Mouse (Mus musculus): Measurements from ENCODE around the gene Hipk2. TPM values are rescaled to one million over a fixed set of nuclear protein-coding genes. Genes with fewer than 3 reads are reported as not detected.
A peak's percentile ranks its signal among the peaks of the same experiment; 100 is the strongest.

The Hipk2 gene
- total and polyA plus RNA-seq, 3 experiments: 3.9 to 85.1 (median 14.1) TPM

DNA sequence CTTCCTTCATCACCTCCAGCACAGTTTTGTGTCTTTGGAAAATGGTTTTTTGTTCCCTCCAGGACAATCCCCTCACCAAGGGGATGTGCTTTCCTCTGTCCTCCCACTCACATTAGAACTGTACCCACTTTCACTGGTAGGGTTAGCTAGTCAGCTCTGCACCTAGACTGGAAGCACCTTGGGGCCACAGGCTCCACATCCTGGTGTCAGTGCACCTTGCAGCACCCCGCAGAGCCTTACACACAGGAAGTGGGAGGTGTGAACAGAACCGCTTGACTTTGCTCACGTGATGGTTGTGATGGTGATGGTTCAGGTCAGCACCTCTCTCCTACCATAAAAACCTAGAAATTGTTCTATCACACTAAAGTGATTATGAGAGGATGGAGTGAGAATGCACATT, 116.8 kb downstream of the Hipk2 start:
- Histone ChIP-seq H3K4me3 (ENCODE audit: control insufficient read depth in 1 of 2, insufficient read depth in 1 of 2, low read depth in 2 of 2, low read length in 2 of 2) (no peak overlapping the region), H3K9me3 (replicated peaks; ENCODE audit: insufficient read depth, low read length) (no peaks in the 10 kb centered on the region), H3K79me2 (ENCODE audit: control insufficient read depth, insufficient read depth, low read length, poor library complexity) (no peaks in the 10 kb centered on the region), H3K36me3 (ENCODE audit: control insufficient read depth in 1 of 2, insufficient read depth in 2 of 2, low read length in 2 of 2) (no peaks in the 10 kb centered on the region), H3K27ac (ENCODE audit: control insufficient read depth, low read depth, low read length) (no peak overlapping the region), H3K9ac (ENCODE audit: control insufficient read depth, low read depth, low read length, poor library complexity, severe bottlenecking) (no peak overlapping the region), H3K27me3 (ENCODE audit: control insufficient read depth in 1 of 2, insufficient read depth in 2 of 2, low read length in 2 of 2) (no peaks in the 10 kb centered on the region), H3K4me1 (ENCODE audit: control insufficient read depth in 1 of 2, insufficient read depth in 2 of 2, low read length in 2 of 2) (no peaks in the 10 kb centered on the region)
- TF ChIP-seq KAT2A (conservative IDR thresholded peaks at IDR 0.05; ENCODE audit: low read depth, low read length): no peak
- no peak for TF ChIP-seq MEF2A (IDR thresholded peaks at IDR 0.05; ENCODE audit: extremely low read depth, insufficient replicate concordance, low read depth, low read length, poor library complexity, severe bottlenecking)
- TF ChIP-seq USF1 (IDR thresholded peaks at IDR 0.05; ENCODE audit: low read depth, low read length): no peak
- no peak for DNase-seq (ENCODE audit: low read depth, low spot score)

DNA sequence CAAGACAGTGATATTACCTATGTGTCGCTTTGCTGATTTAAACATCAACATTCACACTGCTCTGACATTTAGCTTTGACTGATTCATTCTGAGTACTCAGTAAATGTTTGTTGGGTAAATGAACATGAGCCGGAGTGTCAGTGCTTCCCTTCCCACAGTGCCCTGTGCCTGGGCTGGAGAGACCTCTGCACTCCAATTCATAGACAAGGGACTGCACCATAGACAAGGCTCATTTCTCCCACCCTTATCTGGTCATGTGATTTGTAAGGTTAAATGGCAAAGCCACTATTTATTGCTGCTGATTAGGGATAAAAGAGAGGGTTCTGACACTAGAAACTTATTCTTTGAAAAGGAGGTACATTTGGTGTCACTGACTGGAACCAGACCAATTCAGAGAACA, 118.4 kb downstream of the Hipk2 start:
- Histone ChIP-seq H3K79me2 (ENCODE audit: control insufficient read depth, insufficient read depth, low read length, poor library complexity) (no peaks in the 10 kb centered on the region), H3K36me3 (ENCODE audit: control insufficient read depth in 1 of 2, insufficient read depth in 2 of 2, low read length in 2 of 2) (no peaks in the 10 kb centered on the region), H3K27me3 (ENCODE audit: control insufficient read depth in 1 of 2, insufficient read depth in 2 of 2, low read length in 2 of 2) (no peaks in the 10 kb centered on the region), H3K4me1 (ENCODE audit: control insufficient read depth in 1 of 2, insufficient read depth in 2 of 2, low read length in 2 of 2) (no peaks in the 10 kb centered on the region), H3K27ac (ENCODE audit: control insufficient read depth, low read depth, low read length) (no peak overlapping the region), H3K9ac (ENCODE audit: control insufficient read depth, low read depth, low read length, poor library complexity, severe bottlenecking) (no peak overlapping the region), H3K9me3 (replicated peaks; ENCODE audit: insufficient read depth, low read length) (no peaks in the 10 kb centered on the region), H3K4me3 (ENCODE audit: control insufficient read depth in 1 of 2, insufficient read depth in 1 of 2, low read depth in 2 of 2, low read length in 2 of 2) (no peak overlapping the region)
- TF ChIP-seq USF1 (IDR thresholded peaks at IDR 0.05; ENCODE audit: low read depth, low read length) (peak; percentile 47; the same call in 1 of the 2 replicates), ETS1 (IDR thresholded peaks at IDR 0.05; ENCODE audit: low read depth, low read length) (no peak)
- DNase-seq (ENCODE audit: low read depth, low spot score): no peak

DNA sequence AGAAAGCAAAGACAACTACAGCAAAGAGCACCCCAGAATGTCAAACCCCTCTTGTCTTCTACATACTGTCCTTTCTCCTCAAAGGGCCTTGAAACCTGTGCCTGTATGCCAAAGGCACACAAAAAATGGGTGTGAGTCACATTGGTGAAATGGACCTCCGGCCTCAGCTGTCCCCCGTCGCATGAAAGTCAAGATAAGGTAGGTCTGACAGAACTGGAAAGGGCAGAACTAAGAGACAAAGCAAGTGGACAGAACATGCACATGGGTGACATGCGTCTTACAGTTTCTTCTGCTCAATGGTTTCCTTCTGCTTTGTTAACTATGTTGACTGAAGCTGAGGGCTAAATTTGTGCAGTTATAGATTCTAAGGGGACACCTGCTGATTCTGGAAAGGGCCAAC, 119.0 kb downstream of the Hipk2 start:
- Histone ChIP-seq H3K9ac (ENCODE audit: control insufficient read depth, low read depth, low read length, poor library complexity, severe bottlenecking) (no peak overlapping the region), H3K9me3 (replicated peaks; ENCODE audit: insufficient read depth, low read length) (no peaks in the 10 kb centered on the region), H3K4me3 (ENCODE audit: control insufficient read depth in 1 of 2, insufficient read depth in 1 of 2, low read depth in 2 of 2, low read length in 2 of 2) (no peak overlapping the region), H3K4me1 (ENCODE audit: control insufficient read depth in 1 of 2, insufficient read depth in 2 of 2, low read length in 2 of 2) (no peaks in the 10 kb centered on the region), H3K79me2 (ENCODE audit: control insufficient read depth, insufficient read depth, low read length, poor library complexity) (no peaks in the 10 kb centered on the region), H3K27me3 (ENCODE audit: control insufficient read depth in 1 of 2, insufficient read depth in 2 of 2, low read length in 2 of 2) (no peaks in the 10 kb centered on the region), H3K36me3 (ENCODE audit: control insufficient read depth in 1 of 2, insufficient read depth in 2 of 2, low read length in 2 of 2) (no peaks in the 10 kb centered on the region), H3K27ac (ENCODE audit: control insufficient read depth, low read depth, low read length) (no peak overlapping the region)
- TF ChIP-seq NRF1 (IDR thresholded peaks at IDR 0.05; ENCODE audit: insufficient read depth, low read depth, low read length, poor library complexity, severe bottlenecking): no peak
- TF ChIP-seq USF1 (IDR thresholded peaks at IDR 0.05; ENCODE audit: low read depth, low read length): no peak
- no peak for TF ChIP-seq TAL1 (IDR thresholded peaks at IDR 0.05; ENCODE audit: low read length)
- no peak for TF ChIP-seq ETS1 (IDR thresholded peaks at IDR 0.05; ENCODE audit: low read depth, low read length)
- TF ChIP-seq HCFC1 (IDR thresholded peaks at IDR 0.05; ENCODE audit: low read depth, low read length): no peak
- TF ChIP-seq ZC3H11A (IDR thresholded peaks at IDR 0.05; ENCODE audit: low read depth, low read length): no peak
- no peak for TF ChIP-seq POLR2AphosphoS2 (IDR thresholded peaks at IDR 0.05; ENCODE audit: low read length)
- DNase-seq (ENCODE audit: low read depth, low spot score): no peak
